ENCODE assay signal across 22 mouse cellular contexts in the genomic region with DNA sequence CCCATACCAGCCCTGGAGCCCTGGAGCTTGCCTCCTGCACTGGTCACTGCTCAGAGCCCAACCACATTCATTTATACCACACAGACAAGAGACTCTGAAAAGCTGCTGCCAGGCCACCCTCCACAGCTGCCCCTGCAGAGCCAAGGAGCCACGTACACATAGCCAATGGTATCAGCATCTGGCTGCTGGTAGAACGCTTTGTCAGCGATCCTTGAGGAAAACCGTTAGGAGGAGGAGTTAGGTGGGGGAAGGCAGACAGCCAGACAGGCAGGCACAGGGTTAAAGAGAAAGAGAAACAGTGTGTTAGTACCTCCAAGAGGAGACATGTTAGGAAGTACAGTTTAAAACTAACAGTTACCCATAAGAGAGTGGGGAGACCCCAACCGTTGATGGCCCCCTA. TPM values are rescaled to one million over a fixed set of nuclear protein-coding genes. Genes with fewer than 3 reads are reported as not detected.
DNase-seq lines count a peak whose midpoint lies in the region; ATAC-seq and TF ChIP-seq lines count a peak whose summit lies in the region.
"Had no signal": no experiment of that assay in that cellular context is flagged by ENCODE, and none has a peak within 500 bp of the region (broad histone marks: within the 10 kb centered on the region; RNA-seq: fewer than 3 reads in every experiment).

No protein-coding gene starts in this region.

- in situ Hi-C loops in ES-E14 (cut with MboI; ENCODE audit: low sequenced_read_pairs in 2 of 2, unreplicated experiment in 2 of 2), result no loop called here

- no peaks in the 10 kb centered on the region for H3K27me3 ChIP-seq in forebrain, embryonic 15.5 days
- H3K27me3 ChIP-seq in forebrain, embryonic 16.5 days (replicated peaks; ENCODE audit: control insufficient read depth, insufficient read depth, low read length), result no peaks in the 10 kb centered on the region
- no peaks in the 10 kb centered on the region for H3K27me3 ChIP-seq in heart, embryonic 14.5 days (ENCODE audit: control insufficient read depth, insufficient read depth, low read length)
- H3K27me3 ChIP-seq in kidney, adult 2 months (replicated peaks; ENCODE audit: control insufficient read depth, insufficient read depth, low read length), result no peaks in the 10 kb centered on the region
- no peaks in the 10 kb centered on the region for H3K27me3 ChIP-seq in kidney, embryonic 14.5 days (ENCODE audit: control insufficient read depth, insufficient read depth, low read length)
- H3K27me3 ChIP-seq: embryonic facial prominence, embryonic 12.5 days; hindbrain, embryonic 15.5 days; neural tube, embryonic 15.5 days had no signal

- DNase-seq in heart, postnatal 10 days, result no peak
- DNase-seq in kidney, adult 2 months, result peak; percentile 57
- no peak for DNase-seq in ES-E14 (ENCODE audit: low read depth, low spot score)
- DNase-seq in ovary, postnatal 14 days (ENCODE audit: low spot score), result no peak
- DNase-seq: adrenal gland, postnatal 10 days; cerebellum, adult 9-11 months; liver; lung, postnatal 36 days; right cerebral cortex, postnatal 14 days; spleen, adult 18-20 months; thymus, adult 18-20 months had no signal

- ATAC-seq in forebrain, embryonic 15.5 days (replicated peaks), result no peak
- no peak for ATAC-seq in forebrain, embryonic 16.5 days
- peak; percentile 1; the same call in 1 of the 2 replicates for ATAC-seq in heart, embryonic 14.5 days (ENCODE audit: insufficient number of reproducible peaks, insufficient read depth, low FRiP score, low read depth)
- ATAC-seq in kidney, embryonic 14.5 days (ENCODE audit: low FRiP score, low TSS enrichment), result no peak
- ATAC-seq: activated CD4-positive, CD25-positive, alpha-beta regulatory T cell, adult 4 months; CD4-positive, CD25-positive, alpha-beta regulatory T cell, adult 4 months; midbrain, embryonic 16.5 days had no signal

- H3K4me2 ChIP-seq in forebrain, embryonic 15.5 days (replicated peaks), result no peak overlapping the region
- H3K4me2 ChIP-seq in forebrain, embryonic 16.5 days (ENCODE audit: low read length), result no peak overlapping the region
- peak overlapping the region; percentile 26; the same call in 1 of the 2 replicates for H3K4me2 ChIP-seq in heart, embryonic 14.5 days (ENCODE audit: low read length)
- H3K4me2 ChIP-seq in kidney, embryonic 14.5 days (replicated peaks; ENCODE audit: low read depth, low read length), result no peak overlapping the region
- H3K4me2 ChIP-seq: embryonic facial prominence, embryonic 12.5 days; hindbrain, embryonic 15.5 days; neural tube, embryonic 15.5 days had no signal

- no peak for TF ChIP-seq POLR2A in kidney, adult 2 months (IDR thresholded peaks at IDR 0.05; ENCODE audit: low read depth, low read length)

- no peaks in the 10 kb centered on the region for H3K9me3 ChIP-seq in forebrain, embryonic 15.5 days
- no peaks in the 10 kb centered on the region for H3K9me3 ChIP-seq in forebrain, embryonic 16.5 days (ENCODE audit: control insufficient read depth, low read length)
- no peaks in the 10 kb centered on the region for H3K9me3 ChIP-seq in heart, embryonic 14.5 days (ENCODE audit: control insufficient read depth, low read length)
- H3K9me3 ChIP-seq in kidney, embryonic 14.5 days (ENCODE audit: control insufficient read depth, low read length), result no peaks in the 10 kb centered on the region
- no peaks in the 10 kb centered on the region for H3K9me3 ChIP-seq in ES-E14 (ENCODE audit: control insufficient read depth, insufficient read depth, low read depth, low read length)
- H3K9me3 ChIP-seq: embryonic facial prominence, embryonic 12.5 days; G1E; hindbrain, embryonic 15.5 days; neural tube, embryonic 15.5 days had no signal

- intact Hi-C loops in heart, postnatal 10 days (cut with DNase I), result no loop called here

- no peak for TF ChIP-seq CTCF in kidney, adult 2 months (conservative IDR thresholded peaks at IDR 0.05; ENCODE audit: insufficient read depth, insufficient read length, low read depth, low read length)

- WGBS in forebrain, embryonic 15.5 days, result 67% methylated on average over 5 of the region's 5 CpGs
- 68% methylated on average over 5 of the region's 5 CpGs for WGBS in forebrain, embryonic 16.5 days
- 37% methylated on average over 5 of the region's 5 CpGs for WGBS in heart, embryonic 14.5 days
- WGBS in kidney, adult 2 months, result 53% methylated on average over 5 of the region's 5 CpGs
- 75% methylated on average over 5 of the region's 5 CpGs for WGBS in kidney, embryonic 14.5 days

- no peak overlapping the region for H3K4me3 ChIP-seq in forebrain, embryonic 15.5 days
- H3K4me3 ChIP-seq in forebrain, embryonic 16.5 days (replicated peaks; ENCODE audit: low read length), result no peak overlapping the region
- H3K4me3 ChIP-seq in heart, embryonic 14.5 days (ENCODE audit: control insufficient read depth in 1 of 2, insufficient read depth in 1 of 2, low read depth in 1 of 2, low read length in 2 of 2), result no peak overlapping the region
- H3K4me3 ChIP-seq in kidney, adult 2 months (ENCODE audit: insufficient read depth, low read depth, low read length), result no peak overlapping the region
- H3K4me3 ChIP-seq in kidney, embryonic 14.5 days (ENCODE audit: low read length), result no peak overlapping the region
- H3K4me3 ChIP-seq in ES-E14 (ENCODE audit: insufficient read depth in 1 of 2, low read depth in 1 of 2, low read length in 2 of 2, poor library complexity in 1 of 2, severe bottlenecking in 1 of 2), result no peak overlapping the region
- H3K4me3 ChIP-seq: embryonic facial prominence, embryonic 12.5 days; hindbrain, embryonic 15.5 days; neural tube, embryonic 15.5 days had no signal

- H3K36me3 ChIP-seq in forebrain, embryonic 15.5 days, result peaks cover 13% of the 10 kb centered on the region; the same call in 1 of the 2 replicates
- H3K36me3 ChIP-seq in forebrain, embryonic 16.5 days (ENCODE audit: control insufficient read depth, insufficient read depth), result no peaks in the 10 kb centered on the region; the same call in 1 of the 2 replicates
- peaks cover 37% of the 10 kb centered on the region for H3K36me3 ChIP-seq in heart, embryonic 14.5 days (ENCODE audit: control insufficient read depth, insufficient read depth, low read length)
- no peaks in the 10 kb centered on the region for H3K36me3 ChIP-seq in kidney, adult 2 months (ENCODE audit: control insufficient read depth, insufficient read depth, low read length)
- peaks cover 6% of the 10 kb centered on the region; the same call in 1 of the 2 replicates for H3K36me3 ChIP-seq in kidney, embryonic 14.5 days (ENCODE audit: control insufficient read depth, insufficient read depth, low read length)
- H3K36me3 ChIP-seq in ES-E14 (ENCODE audit: control insufficient read depth, insufficient read depth, low read length, poor library complexity, severe bottlenecking), result peaks cover 4% of the 10 kb centered on the region; the same call in 1 of the 2 replicates

- H3K9ac ChIP-seq in forebrain, embryonic 15.5 days (replicated peaks), result no peak overlapping the region
- H3K9ac ChIP-seq in forebrain, embryonic 16.5 days (replicated peaks; ENCODE audit: low read depth, low read length), result no peak overlapping the region
- peak overlapping the region; percentile 41 for H3K9ac ChIP-seq in heart, embryonic 14.5 days (ENCODE audit: low read length)
- H3K9ac ChIP-seq in kidney, embryonic 14.5 days (ENCODE audit: low read depth, low read length), result no peak overlapping the region
- H3K9ac ChIP-seq in ES-E14 (ENCODE audit: insufficient read depth, low read depth, low read length, poor library complexity, severe bottlenecking), result no peak overlapping the region
- H3K9ac ChIP-seq: hindbrain, embryonic 15.5 days; neural tube, embryonic 15.5 days had no signal

- peaks cover 9% of the 10 kb centered on the region for H3K4me1 ChIP-seq in forebrain, embryonic 15.5 days
- peaks cover 6% of the 10 kb centered on the region for H3K4me1 ChIP-seq in forebrain, embryonic 16.5 days (replicated peaks; ENCODE audit: control insufficient read depth, insufficient read depth, low read length)
- H3K4me1 ChIP-seq in heart, embryonic 14.5 days (ENCODE audit: control insufficient read depth in 2 of 2, insufficient read depth in 2 of 2, low read length in 2 of 2), result peaks cover 23 to 28% of the 10 kb centered on the region in 2 experiments
- peaks cover 11% of the 10 kb centered on the region; the same call in 1 of the 2 replicates for H3K4me1 ChIP-seq in kidney, adult 2 months (ENCODE audit: control insufficient read depth, insufficient read depth, low read length)
- H3K4me1 ChIP-seq in kidney, embryonic 14.5 days (ENCODE audit: control insufficient read depth, insufficient read depth, low read length), result no peaks in the 10 kb centered on the region
- peaks cover 2 to 6% of the 10 kb centered on the region in 2 experiments; a peak in 1 of 4 replicates for H3K4me1 ChIP-seq in ES-E14 (ENCODE audit: control insufficient read depth in 2 of 2, insufficient read depth in 2 of 2, low read length in 2 of 2, poor library complexity in 1 of 2)
- H3K4me1 ChIP-seq: embryonic facial prominence, embryonic 12.5 days had no signal

- 0 out of 2 replicates have a peak overlapping the region, but pooled peaks have one; percentile 19 for H3K27ac ChIP-seq in forebrain, embryonic 15.5 days (replicated peaks)
- H3K27ac ChIP-seq in forebrain, embryonic 16.5 days (ENCODE audit: low read length), result no peak overlapping the region
- H3K27ac ChIP-seq in heart, embryonic 14.5 days (replicated peaks in 1 of 2; ENCODE audit: control insufficient read depth in 1 of 2, insufficient read depth in 1 of 2, low read depth in 2 of 2, low read length in 2 of 2), result peak overlapping the region; percentile 47 to 78
- no peak overlapping the region for H3K27ac ChIP-seq in kidney, adult 2 months (ENCODE audit: insufficient read depth, low read depth, low read length)
- H3K27ac ChIP-seq in kidney, embryonic 14.5 days (ENCODE audit: low read depth, low read length), result no peak overlapping the region
- H3K27ac ChIP-seq in ES-E14 (ENCODE audit: insufficient read depth, low read depth, low read length, poor library complexity, severe bottlenecking), result no peak overlapping the region
- H3K27ac ChIP-seq: embryonic facial prominence, embryonic 12.5 days; hindbrain, embryonic 15.5 days; neural tube, embryonic 15.5 days had no signal

RNA-seq across cellular contexts. Expression of a gene that starts 6.9 kb away (rescaled TPM):
- 211 and 216 TPM in 2 replicates for polyA plus RNA-seq in forebrain, embryonic 15.5 days (2015; fragmentation: Nextera tagmentation; extraction: Ambion mirVana)
- 195 and 207 TPM in 2 replicates for polyA plus RNA-seq in forebrain, embryonic 16.5 days (2015; fragmentation: Nextera tagmentation; extraction: Ambion mirVana)
- polyA plus RNA-seq in heart, embryonic 14.5 days (2014; fragmentation: Nextera tagmentation; extraction: Ambion mirVana), result 318 and 319 TPM in 2 replicates
- 100 to 1,000 TPM; 236 to 244 TPM for total RNA-seq in heart, postnatal 10 days (2021)
- polyA plus RNA-seq in kidney, adult 2 months (2012; rRNA removed), result 365 and 419 TPM in 2 replicates
- polyA plus RNA-seq in kidney, embryonic 14.5 days (2014; fragmentation: Nextera tagmentation; extraction: Ambion mirVana), result 203 and 224 TPM in 2 replicates
- total RNA-seq in ES-E14 (2012; rRNA removed), result 108 and 156 TPM in 2 replicates

RNA-seq across cellular contexts. Expression of a gene that starts 7.0 kb away (rescaled TPM):
- 57.8 and 61.8 TPM in 2 replicates for polyA plus RNA-seq in forebrain, embryonic 15.5 days (2015; fragmentation: Nextera tagmentation; extraction: Ambion mirVana)
- 67.7 and 69.8 TPM in 2 replicates for polyA plus RNA-seq in forebrain, embryonic 16.5 days (2015; fragmentation: Nextera tagmentation; extraction: Ambion mirVana)
- 46.5 and 48.9 TPM in 2 replicates for polyA plus RNA-seq in heart, embryonic 14.5 days (2014; fragmentation: Nextera tagmentation; extraction: Ambion mirVana)
- 10 to 100 TPM; 17.0 to 20.0 TPM for total RNA-seq in heart, postnatal 10 days (2021)
- 13.7 and 19.0 TPM in 2 replicates for polyA plus RNA-seq in kidney, adult 2 months (2012; rRNA removed)
- polyA plus RNA-seq in kidney, embryonic 14.5 days (2014; fragmentation: Nextera tagmentation; extraction: Ambion mirVana), result 78.6 and 88.6 TPM in 2 replicates
- total RNA-seq in ES-E14 (2012; rRNA removed), result 53.2 and 65.5 TPM in 2 replicates

RNA-seq across cellular contexts. Expression of a gene that starts 14.3 kb away (rescaled TPM):
- polyA plus RNA-seq in forebrain, embryonic 15.5 days (2015; fragmentation: Nextera tagmentation; extraction: Ambion mirVana), result 119 and 125 TPM in 2 replicates
- polyA plus RNA-seq in forebrain, embryonic 16.5 days (2015; fragmentation: Nextera tagmentation; extraction: Ambion mirVana), result 132 and 157 TPM in 2 replicates
- 37.9 and 45.0 TPM in 2 replicates for polyA plus RNA-seq in heart, embryonic 14.5 days (2014; fragmentation: Nextera tagmentation; extraction: Ambion mirVana)
- total RNA-seq in heart, postnatal 10 days (2021), result 100 to 1,000 TPM in 1 of 2 experiments, 10 to 100 TPM in 1; 99.4 to 103 TPM
- 102 and 119 TPM in 2 replicates for polyA plus RNA-seq in kidney, adult 2 months (2012; rRNA removed)
- 36.3 TPM in 2 replicates for polyA plus RNA-seq in kidney, embryonic 14.5 days (2014; fragmentation: Nextera tagmentation; extraction: Ambion mirVana)
- total RNA-seq in ES-E14 (2012; rRNA removed), result 49.5 and 75.1 TPM in 2 replicates

RNA-seq across cellular contexts. Expression of a gene that starts 22.1 kb away (rescaled TPM):
- 81.8 and 87.6 TPM in 2 replicates for polyA plus RNA-seq in forebrain, embryonic 15.5 days (2015; fragmentation: Nextera tagmentation; extraction: Ambion mirVana)
- 79.7 and 92.5 TPM in 2 replicates for polyA plus RNA-seq in forebrain, embryonic 16.5 days (2015; fragmentation: Nextera tagmentation; extraction: Ambion mirVana)
- polyA plus RNA-seq in heart, embryonic 14.5 days (2014; fragmentation: Nextera tagmentation; extraction: Ambion mirVana), result 16.1 and 19.2 TPM in 2 replicates
- 10 to 100 TPM in 1 of 2 experiments, 1 to 10 TPM in 1; 9.6 to 11.3 TPM for total RNA-seq in heart, postnatal 10 days (2021)
- 20.1 and 23.3 TPM in 2 replicates for polyA plus RNA-seq in kidney, adult 2 months (2012; rRNA removed)
- polyA plus RNA-seq in kidney, embryonic 14.5 days (2014; fragmentation: Nextera tagmentation; extraction: Ambion mirVana), result 29.7 and 33.5 TPM in 2 replicates
- 38.3 and 51.0 TPM in 2 replicates for total RNA-seq in ES-E14 (2012; rRNA removed)

RNA-seq across cellular contexts. Expression of a gene that starts 24.7 kb away (rescaled TPM):
- 63.9 and 64.9 TPM in 2 replicates for polyA plus RNA-seq in forebrain, embryonic 15.5 days (2015; fragmentation: Nextera tagmentation; extraction: Ambion mirVana)
- 60.8 and 62.9 TPM in 2 replicates for polyA plus RNA-seq in forebrain, embryonic 16.5 days (2015; fragmentation: Nextera tagmentation; extraction: Ambion mirVana)
- polyA plus RNA-seq in heart, embryonic 14.5 days (2014; fragmentation: Nextera tagmentation; extraction: Ambion mirVana), result 57.1 and 64.4 TPM in 2 replicates
- total RNA-seq in heart, postnatal 10 days (2021), result 10 to 100 TPM; 30.9 to 33.1 TPM
- 26.3 and 27.9 TPM in 2 replicates for polyA plus RNA-seq in kidney, adult 2 months (2012; rRNA removed)
- polyA plus RNA-seq in kidney, embryonic 14.5 days (2014; fragmentation: Nextera tagmentation; extraction: Ambion mirVana), result 87.5 and 126 TPM in 2 replicates
- 76.3 and 108 TPM in 2 replicates for total RNA-seq in ES-E14 (2012; rRNA removed)

Comparison
In these comparisons a context has a peak if more than half of its experiments do, and no peak if none do; other contexts are left out.
1. H3K27ac ChIP-seq: peak in forebrain, embryonic 15.5 days (single experiment) and heart, embryonic 14.5 days (2 of 2); none in forebrain, embryonic 16.5 days (single experiment), kidney, adult 2 months (single experiment), kidney, embryonic 14.5 days (single experiment) and ES-E14 (single experiment).